Mouse (Mus musculus) urinary bladder, postnatal 14 days (tissue): Measurements from ENCODE around the gene 1700086D15Rik.

ENCODE experiments used
- DNase-seq: peaks from one replicate; pipeline ENCODE4 v3.0.0; 2021; ENCODE audit warnings: low spot score

1700086D15Rik gene

GRCm38 (mm10) chr11:65159791-65160190 lies at the start of gene 1700086D15Rik:
Gene 1700086D15Rik (minus strand): TSS chr11:65159891.
- no peak for DNase-seq

GRCm38 (mm10) chr11:65209441-65209840 lies 49.8 kb upstream of the 1700086D15Rik start:
- DNase-seq, result peak; percentile 11

- no peak for DNase-seq
These were observed 45.6 kb upstream of the 1700086D15Rik start for GRCm38 (mm10) chr11:65205306-65205705.

GRCm38 (mm10) chr11:65204651-65205050 lies 45.0 kb upstream of the 1700086D15Rik start:
- DNase-seq, result no peak

GRCm38 (mm10) chr11:65203020-65203419 lies 43.3 kb upstream of the 1700086D15Rik start:
- no peak for DNase-seq

- DNase-seq, result no peak
These were observed 42.5 kb upstream of the 1700086D15Rik start for GRCm38 (mm10) chr11:65202236-65202635.

GRCm38 (mm10) chr11:65198026-65198425 lies 38.3 kb upstream of the 1700086D15Rik start:
- no peak for DNase-seq

GRCm38 (mm10) chr11:65197280-65197679 lies 37.6 kb upstream of the 1700086D15Rik start:
- peak; percentile 77 for DNase-seq

GRCm38 (mm10) chr11:65186974-65187373 lies 27.3 kb upstream of the 1700086D15Rik start:
- DNase-seq, result no peak

GRCm38 (mm10) chr11:65185114-65185513 lies 25.4 kb upstream of the 1700086D15Rik start:
- no peak for DNase-seq

GRCm38 (mm10) chr11:65170121-65170750 lies 10.5 kb upstream of the 1700086D15Rik start:
- no peak for DNase-seq

GRCm38 (mm10) chr11:65162767-65163120 lies 3.1 kb upstream of the 1700086D15Rik start, which contains the start of gene Arhgap44:
Gene Arhgap44 (minus strand): TSS chr11:65162961.
- peak; percentile 70 for DNase-seq

GRCm38 (mm10) chr11:65161881-65162766 lies 2.4 kb upstream of the 1700086D15Rik start:
- peak; percentile 10 for DNase-seq

GRCm38 (mm10) chr11:65160991-65161880 lies 1.5 kb upstream of the 1700086D15Rik start:
- DNase-seq, result no peak

GRCm38 (mm10) chr11:65158658-65158990 lies 1.1 kb downstream of the 1700086D15Rik start:
- DNase-seq, result no peak

- no peak for DNase-seq
These were observed 1.6 kb downstream of the 1700086D15Rik start for GRCm38 (mm10) chr11:65157966-65158657.

- no peak for DNase-seq
These were observed 6.7 kb downstream of the 1700086D15Rik start for GRCm38 (mm10) chr11:65153006-65153405.

- no peak for DNase-seq
These were observed 11.2 kb downstream of the 1700086D15Rik start for GRCm38 (mm10) chr11:65148441-65148840.

GRCm38 (mm10) chr11:65142838-65143417 lies 16.8 kb downstream of the 1700086D15Rik start:
- no peak for DNase-seq

- no peak for DNase-seq
These were observed 20.7 kb downstream of the 1700086D15Rik start for GRCm38 (mm10) chr11:65139030-65139429.

GRCm38 (mm10) chr11:65137145-65137652 lies 22.5 kb downstream of the 1700086D15Rik start:
- no peak for DNase-seq
